Mouse (Mus musculus) lung, postnatal 25 days (tissue): ENCODE data around the gene Fbxo3.
"Not testable (repeated sequence)": the region's sequence is repeated elsewhere in the genome, so short reads cannot be mapped to it uniquely, and the experiment has no call there.

Experiments used
- DNase-seq: peaks from one replicate; pipeline ENCODE4 v3.0.0; 2022; ENCODE audit warnings: low spot score

Fbxo3 gene

DNA sequence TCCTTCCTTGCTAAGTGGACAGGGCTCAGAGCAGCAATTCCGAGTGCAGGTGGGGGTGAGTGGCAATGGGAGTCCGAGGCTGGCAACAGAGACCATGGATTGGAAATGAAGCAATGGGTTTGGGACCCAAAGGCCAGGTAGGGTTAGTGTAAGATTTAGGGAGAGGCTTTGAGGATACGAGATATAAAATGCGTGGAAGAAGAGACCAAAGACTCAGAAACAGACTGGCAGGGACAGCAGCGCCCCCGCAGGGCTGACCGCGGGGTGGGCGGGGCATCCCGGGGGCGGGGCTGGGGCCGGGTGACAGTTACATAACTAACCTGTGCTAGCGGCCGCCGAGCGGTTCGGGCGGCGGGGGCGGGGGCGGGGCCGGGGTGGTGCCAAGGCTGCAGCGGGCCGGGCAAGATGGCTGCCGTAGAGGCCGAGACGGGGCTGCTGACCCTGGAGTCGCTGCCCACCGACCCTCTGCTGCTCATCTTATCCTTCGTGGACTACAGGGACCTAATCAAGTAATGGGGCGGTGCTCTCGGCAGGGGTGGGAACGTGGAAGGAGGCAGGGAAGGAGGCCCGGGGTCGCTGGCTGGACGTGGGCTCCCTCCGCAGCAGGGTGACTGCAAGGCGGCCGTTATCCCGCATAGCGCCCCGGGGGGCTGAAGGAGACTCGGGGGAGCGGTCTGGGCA is at the start of gene Fbxo3:
Gene Fbxo3 (plus strand): TSS at position 264 of the 681 bp plus-strand sequence.
- DNase-seq = peak; percentile 89

DNA sequence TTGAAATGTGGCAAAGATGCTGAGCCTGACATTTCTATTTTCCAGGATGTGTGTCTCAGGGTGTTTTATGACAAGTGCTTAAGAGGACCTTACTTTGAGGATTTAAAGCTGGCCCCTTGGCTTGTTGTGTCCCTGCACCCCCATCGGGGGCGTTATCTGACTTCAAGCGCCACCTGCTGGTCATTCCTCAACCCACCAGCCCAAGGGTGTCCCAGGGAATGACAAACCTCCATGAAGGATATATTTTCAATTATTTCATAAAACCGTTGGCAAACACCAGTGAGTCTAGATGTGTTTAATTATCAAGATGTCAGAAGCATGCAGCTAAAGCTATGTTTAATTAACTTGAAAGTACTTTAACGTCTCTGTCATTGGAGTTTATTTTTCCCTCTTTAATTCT is 45.3 kb upstream of the Fbxo3 start:
- DNase-seq = peak; percentile 73

DNA sequence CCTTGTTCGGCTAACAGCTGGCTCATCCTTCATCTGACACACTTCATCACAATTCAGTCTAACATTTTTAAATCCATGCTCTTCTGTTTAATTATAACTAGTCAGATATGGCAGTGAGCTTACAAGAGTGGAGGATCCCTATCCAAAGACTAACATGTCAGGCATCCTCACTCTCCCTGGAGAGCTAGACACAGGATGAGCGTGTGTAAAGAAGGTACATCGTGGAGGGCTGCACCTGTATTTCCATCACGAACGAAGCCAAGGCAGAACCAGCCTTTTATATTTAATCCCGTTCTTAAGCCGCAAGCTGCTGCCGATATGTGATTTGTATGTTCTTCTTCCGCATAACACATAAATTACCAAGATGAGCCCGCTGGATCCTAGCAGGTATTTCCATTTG is 44.4 kb upstream of the Fbxo3 start:
- DNase-seq = no peak

DNA sequence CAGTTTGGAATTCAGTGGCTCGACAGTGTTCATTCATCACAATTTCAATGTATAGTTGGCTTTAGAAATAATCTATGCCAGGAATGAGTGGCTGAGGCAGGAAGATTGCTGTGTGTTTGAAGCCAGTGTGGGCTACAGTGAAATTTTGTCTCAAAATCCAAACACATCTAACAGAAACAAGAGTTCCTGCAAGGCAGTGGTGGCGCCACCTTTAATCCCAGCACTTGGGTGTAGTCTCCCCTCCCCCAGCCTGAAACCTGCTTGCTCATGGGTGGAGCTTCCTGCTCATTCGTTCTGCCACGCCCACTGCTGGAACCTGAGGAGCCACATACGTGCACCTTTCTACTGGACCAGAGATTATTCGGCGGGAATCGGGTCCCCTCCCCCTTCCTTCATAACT is 39.9 kb upstream of the Fbxo3 start:
- DNase-seq = not testable (repeated sequence)

DNA sequence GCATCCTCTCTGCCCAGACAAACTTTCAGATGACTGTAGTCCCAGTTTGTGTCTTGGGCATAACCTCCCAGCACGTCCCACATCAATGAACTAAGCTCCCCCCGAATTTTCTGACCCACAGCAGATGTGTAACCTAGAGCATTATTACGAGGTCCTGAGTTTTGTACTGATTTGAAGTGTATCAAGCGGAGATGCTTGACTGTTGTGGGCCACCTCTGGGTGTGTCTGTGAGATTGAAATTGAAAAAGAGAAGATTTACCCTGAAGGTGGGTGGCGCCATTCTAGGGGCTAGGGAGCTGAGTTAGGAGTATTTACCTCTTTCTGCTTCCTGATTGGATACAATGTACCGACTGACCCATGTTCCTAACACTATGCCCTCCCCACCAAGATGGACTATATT is 37.8 kb upstream of the Fbxo3 start:
- DNase-seq = no peak

DNA sequence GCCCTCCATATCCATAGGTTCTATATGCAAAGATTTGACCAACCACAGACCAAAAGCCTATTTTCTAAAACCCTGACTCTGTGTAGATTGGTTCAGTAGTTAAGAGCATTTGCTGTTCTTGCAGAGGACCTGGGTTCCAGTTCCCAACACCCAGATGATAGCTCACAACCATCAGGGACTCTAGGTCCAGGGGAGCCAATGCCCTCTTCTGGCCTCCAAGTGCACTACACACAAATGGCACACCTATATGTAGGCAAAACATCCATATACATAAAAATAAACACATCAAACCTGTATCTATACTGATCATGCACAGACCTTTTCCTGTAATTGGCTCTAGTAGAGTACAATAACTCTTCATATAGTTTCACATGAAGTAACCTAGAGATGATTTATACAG is 36.2 kb upstream of the Fbxo3 start:
- no peak for DNase-seq

DNA sequence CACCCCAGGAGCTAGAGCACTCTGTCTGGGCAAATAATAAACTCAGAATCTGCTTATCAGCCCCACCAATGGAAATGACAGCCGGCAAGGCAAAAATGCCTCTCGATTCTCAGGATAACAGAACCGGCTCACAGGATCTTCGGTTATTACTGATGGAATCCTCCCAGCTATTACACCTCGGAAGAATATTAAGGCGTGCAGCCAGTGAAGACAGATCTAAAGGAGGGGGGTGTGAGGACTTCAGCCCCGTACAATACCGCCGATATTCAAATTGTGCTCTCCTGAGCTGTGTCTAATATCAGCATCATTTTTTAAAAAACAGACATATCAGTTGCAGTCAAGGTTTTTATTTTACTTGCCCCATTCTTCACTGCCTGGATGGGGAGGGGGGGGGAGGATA is 35.4 kb upstream of the Fbxo3 start:
- no peak for DNase-seq

DNA sequence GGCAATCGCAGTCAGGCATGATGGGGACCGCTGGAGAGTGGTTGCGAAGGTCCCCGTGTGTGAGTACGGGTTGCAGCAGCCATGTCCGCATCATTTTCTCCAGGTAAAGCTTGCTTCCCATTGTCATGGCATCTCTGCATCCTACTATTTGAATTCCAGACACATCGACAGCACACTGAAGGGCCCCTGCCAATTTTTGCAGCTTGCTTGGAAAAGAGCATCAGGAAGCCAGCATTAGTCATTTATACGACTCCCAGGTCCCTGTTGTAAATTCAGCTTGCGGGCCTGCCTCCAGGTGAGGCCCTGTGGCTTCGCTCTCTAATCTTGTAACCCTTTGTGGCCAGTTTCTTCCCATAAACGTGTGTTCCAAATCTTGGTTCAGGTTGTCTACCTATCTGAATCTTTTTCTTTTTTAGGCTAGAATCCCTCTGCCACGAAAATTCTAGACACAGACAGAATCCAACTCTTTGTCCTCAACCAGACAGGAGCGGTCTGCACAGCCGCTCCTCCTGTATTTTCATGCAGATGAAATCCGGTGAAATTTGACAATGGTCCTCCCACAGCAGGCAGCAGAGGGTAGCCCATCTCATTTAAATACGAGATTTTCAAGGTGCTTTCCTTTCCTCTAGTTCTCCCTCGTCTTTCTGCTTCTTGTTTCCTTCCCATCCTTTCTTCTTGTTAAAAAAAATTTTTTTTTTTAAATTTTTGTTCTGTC is 34.7 kb upstream of the Fbxo3 start:
- no peak for DNase-seq

DNA sequence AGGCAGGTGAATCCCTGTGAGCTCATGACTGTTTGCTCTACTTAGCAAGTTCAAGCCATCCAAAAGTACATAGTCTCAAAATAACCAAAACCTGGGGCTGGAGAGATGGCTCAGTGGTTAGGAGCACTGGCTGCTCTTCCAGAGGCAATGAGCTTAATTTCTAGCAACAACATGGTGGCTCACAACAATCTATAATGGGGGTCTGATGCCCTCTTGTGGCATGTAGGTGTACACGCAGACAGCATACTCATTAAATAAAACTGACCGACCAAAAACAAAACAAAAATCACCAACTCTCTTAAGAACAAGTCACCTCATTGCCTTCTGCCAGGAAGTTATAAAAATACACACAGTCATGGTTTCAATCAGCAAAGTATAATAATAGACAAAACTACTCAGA is 26.4 kb upstream of the Fbxo3 start:
- DNase-seq = peak; percentile 14

DNA sequence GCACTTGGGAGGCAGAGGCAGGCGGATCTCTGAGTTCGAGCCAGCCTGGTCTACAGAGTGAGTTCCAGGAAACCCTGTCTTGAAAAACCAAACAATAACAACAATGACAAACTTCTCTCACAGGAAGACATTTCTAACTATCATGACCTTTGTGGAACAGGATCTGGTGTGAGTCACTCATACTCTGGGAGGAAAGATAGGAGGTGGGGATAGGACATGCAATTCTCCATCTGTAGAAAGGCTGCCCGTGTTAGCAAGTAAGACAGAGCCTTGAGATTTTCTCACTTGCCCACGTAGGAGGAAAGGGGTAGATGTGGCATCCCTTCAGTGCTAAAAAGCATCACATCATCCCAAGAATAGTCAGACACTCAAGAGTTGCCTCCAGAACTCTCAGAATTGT is 25.7 kb upstream of the Fbxo3 start:
- no peak for DNase-seq

DNA sequence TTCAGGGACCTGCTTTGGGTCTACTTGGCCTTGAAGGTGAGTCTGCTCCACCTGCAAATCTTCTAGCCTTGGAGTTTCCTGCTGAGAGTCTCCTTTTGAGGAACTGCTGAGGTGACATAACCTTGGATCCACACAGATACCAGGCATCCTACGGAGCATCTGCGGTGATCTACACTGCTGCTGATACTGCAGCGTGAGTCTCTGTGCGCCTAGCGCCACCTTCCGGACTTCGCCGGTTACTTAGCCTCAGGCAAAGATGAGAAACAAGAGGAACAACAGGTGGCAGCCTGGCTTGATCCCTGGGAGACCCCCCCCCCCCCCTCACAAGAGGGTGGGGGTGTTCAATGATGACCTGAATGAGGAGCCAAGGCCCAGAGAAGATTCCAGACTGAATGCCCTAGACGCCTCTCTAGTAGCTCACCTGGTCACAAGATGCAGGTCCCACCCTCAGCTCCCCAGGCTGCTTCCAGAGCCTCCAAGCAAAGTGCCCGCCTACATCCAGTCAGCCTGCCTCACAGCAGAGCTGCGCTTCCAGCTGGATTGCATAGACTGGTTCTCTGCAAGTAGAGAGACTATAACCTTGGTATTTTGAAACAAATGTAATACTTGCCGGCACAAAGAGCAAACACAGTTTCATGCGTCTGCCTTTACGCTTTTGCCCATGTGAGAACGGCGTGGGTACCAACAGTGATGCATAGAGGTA is 24.7 kb upstream of the Fbxo3 start:
- peak; percentile 10 for DNase-seq

DNA sequence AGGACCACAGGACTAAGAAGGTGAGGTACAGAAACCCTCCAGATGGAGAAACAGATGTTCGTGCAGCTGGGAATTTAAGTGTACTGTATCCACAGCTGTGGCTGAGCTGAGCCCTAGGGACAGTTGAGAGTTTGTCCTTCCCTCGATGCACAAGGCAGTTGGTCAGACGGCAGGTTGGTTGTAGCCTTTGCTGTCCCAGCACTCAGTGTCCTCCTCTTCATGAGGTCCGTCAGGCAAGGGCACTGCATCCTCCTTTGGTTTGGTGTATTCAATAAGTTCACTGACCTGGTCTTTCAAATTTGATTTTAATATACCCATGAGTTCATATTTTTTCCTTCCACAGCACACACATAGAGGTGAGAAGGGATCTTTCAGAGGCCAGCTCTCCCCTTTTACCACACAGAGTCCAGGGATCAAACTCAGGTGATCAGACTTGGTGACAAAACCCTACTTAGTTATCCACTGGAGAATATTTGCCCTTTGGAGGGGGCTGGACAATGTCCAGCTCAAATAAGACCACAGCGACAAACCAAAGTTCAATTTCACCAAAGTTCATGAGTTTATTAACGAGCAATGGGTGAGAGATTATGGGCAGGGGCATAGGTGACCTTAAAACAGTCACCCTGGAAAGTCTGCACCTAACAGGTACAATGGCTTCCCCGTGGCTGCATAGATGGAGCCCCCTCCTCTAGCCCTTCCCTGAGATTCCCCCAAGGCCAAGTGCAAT is 19.6 kb upstream of the Fbxo3 start:
- DNase-seq = no peak

DNA sequence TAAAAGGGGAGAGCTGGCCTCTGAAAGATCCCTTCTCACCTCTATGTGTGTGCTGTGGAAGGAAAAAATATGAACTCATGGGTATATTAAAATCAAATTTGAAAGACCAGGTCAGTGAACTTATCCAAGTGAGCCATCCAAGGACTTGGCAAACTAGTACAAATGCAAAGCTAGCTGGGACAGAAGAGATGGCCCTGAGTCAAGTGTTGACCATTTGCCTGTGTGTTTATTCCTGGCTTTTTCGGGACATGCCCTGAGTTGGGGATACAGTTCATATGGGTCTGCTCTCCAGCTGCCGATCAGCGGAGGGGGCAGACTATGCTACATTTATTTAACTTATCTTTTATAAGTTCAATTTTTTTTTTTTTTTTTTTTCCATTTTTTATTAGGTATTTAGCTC is 18.7 kb upstream of the Fbxo3 start:
- not testable (repeated sequence) for DNase-seq

DNA sequence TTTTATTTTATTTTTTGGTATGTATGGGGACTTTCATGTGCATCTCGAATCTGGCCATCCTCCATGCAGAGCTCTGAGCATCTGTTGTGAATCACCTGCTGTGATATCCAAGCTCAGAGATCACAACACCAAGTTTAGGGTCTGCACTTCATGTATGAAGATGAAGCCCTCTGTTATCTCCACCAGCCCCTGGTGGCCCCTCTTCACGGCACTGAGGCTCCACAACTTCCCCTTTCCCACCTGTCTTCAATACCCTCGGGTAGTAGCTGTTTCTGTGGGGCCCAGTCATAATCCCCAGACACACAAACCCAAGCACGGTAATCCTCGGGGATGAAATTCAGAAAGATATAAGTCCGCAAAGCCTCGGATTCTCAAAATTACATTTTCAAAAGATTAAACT is 4.4 kb upstream of the Fbxo3 start:
- DNase-seq = no peak

DNA sequence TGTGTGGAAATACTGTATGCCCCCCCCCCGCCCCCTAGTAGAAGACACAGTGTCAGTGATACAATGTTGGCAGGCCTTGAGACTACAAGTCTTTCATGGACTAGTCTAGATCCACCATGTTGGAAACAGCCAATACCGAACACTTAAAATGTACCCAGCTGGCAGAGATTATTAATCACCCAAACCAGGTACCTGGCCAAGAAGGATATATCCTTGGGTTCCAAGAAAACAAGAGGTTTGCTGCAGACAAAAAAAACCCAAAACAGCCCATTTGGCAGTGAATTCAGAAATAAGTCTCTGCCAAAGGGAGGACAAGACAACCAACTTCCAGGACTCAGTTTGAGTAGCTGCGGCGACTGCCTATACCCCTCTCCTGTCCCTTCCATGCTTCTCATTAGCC is 2.9 kb upstream of the Fbxo3 start:
- no peak for DNase-seq

DNA sequence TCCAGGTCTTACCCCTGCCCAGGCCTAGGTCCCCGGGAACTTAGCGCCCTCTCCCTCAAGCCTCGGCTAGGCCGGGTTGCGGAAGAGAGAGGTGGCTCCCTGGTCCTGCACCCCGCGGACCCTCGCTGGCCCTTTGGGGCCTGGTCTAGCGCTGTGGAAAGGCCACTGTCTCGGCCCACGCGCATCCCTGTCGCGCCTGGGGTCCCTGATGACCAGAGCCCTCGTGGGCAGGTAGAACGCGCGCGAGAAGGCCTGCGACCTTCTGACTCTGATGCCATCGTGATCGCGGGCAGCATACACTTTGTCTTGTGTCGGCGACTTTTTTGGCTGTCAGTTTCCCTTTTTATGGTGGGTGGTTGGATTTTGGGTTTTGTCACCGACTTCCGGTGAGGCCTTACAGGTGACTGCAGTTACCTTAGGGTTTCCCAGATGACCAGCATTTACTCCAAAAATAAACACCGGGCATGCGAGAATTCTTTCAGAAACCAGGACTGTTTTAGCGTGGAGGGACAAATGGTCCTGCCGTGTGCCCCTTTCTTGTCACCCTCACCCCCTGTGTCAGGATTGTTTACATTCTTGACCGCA is 710 bp downstream of the Fbxo3 start, which contains the start of gene 4931422A03Rik:
Gene 4931422A03Rik (minus strand): TSS at position 223 of the 585 bp plus-strand sequence.
- no peak for DNase-seq

DNA sequence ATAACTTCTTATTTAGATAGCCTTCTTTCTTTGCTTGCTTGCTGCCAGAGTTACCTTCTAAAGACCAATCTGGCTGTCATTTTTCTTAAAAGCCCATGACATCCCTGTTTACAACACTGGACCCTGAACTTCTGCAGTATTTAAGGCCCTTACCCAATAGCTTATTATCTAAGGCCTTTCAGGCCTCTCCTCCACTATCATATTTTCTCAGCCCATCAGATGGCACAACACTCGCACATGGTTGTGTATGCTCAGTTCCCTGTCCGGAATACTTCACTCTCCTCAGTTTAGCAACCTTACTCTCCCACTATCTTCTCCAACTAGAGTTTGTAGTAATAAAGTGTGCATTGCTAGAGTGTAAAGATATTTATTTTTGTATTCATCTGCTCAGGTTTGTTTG is 1.6 kb downstream of the Fbxo3 start:
- no peak for DNase-seq

DNA sequence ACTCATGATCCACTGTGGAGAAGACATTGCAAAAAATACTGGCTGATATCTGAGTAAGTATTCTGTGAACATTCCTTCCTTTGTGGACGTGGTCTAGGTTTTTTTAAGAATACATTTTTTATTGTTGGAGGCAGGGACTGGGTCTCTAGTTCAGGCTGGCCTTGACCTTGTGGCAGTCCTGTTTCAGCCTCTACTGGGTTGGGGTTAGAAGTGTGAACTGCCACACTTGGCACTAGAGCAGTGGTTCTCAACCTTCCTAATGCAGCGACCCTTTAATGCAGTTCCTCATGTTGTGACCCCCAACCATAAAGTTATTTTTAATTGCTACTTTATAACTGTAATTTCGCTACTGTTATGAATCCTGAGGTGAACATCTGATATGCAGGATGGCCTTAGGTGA is 2.9 kb downstream of the Fbxo3 start:
- DNase-seq = no peak

DNA sequence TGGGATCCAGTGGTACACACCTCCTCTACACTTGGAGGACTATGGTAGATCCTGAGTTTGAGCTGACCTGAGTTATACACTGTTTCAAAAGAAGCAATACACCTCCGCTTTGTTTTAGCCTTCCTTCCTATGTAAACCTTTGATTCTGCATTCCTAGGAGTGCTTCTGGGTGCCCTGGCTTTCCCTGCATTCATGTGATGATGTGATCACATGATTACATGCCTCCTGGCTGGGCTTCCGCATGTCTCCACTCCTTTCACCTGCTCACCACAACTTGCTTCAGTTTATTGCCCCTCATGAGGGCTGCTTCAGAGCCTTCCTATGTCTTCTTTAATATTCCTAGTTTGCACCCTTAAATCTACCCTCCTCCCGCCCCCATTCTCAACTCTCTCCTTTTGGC is 4.5 kb downstream of the Fbxo3 start:
- DNase-seq = no peak

DNA sequence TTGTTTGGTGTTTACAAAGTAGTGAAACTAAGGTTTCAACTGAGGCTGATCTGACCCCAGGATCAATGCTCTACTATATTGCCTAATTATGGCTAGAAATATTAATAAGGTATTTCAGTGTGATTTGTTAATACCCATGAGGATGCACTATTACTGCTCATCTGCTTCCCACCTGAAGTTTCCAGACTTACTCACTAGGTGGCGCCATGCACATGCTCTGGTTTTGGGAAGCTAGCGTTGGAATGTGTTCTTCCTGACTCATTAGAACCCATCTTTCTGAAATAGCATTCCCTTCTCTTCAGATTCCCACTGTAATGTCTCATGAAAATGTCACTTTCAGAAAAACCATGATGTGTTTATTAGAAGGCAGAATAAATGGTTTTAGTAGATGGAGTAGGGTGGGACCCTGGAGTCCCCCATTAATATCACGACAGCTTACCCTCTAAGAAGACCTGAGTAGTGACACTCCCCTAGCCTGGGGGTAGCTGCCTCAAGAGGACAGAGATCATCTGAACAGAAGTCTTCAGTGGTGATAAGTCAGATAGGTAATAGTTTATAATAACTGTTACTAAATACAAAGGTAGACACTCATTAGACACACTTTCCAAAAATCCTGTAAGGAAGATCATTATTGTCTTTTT is 7.4 kb downstream of the Fbxo3 start:
- peak; percentile 66 for DNase-seq

DNA sequence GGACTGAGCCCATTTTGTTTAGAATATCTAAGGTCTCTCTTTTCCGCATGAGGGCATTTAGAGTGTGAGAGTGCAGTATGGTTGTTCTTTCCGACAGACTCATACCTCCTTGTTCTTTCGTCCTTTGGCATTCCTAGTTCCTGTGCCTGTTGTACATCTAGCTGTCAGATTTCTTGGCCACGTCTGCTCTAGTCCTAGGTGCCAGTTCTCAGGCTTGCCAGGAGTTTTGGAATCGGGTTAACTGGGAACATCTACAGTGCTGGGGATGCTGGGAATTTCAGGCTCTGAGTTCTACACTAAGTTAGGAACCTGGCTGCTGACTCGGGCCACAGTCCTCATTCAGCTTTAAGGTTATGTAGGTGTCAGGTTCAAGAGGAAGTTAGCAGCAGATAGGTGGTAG is 8.1 kb downstream of the Fbxo3 start:
- DNase-seq = no peak

DNA sequence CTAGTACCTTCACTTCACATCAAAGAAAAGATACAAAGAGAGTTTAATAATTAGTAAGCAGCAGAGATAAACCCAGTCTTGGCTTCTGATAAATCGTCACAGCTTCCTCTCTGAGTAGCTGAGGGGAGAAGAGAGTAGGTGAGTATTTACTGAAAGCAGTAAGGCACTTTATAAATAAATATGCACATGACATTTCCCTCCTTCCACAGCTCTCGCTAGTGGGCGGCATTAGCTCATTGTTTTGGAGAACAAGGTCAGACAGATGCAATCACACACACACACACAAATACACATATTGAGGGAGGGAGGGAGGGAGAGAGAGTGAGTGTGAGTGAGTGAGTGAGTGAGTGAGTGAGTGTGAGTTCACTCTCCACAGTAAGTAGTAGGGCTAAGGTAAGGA is 8.8 kb downstream of the Fbxo3 start:
- DNase-seq = no peak
